Mouse (Mus musculus): ENCODE data around the gene Acpp. TPM values are rescaled to one million over a fixed set of nuclear protein-coding genes. Genes with fewer than 3 reads are reported as not detected.
A peak's percentile ranks its signal among the peaks of the same experiment; 100 is the strongest.
"Not testable (repeated sequence)": the region's sequence is repeated elsewhere in the genome, so short reads cannot be mapped to it uniquely, and the experiment has no call there.

Acpp gene
- 15.4 and 16.0 TPM in 2 replicates for polyA plus RNA-seq (2012; rRNA removed)

DNA sequence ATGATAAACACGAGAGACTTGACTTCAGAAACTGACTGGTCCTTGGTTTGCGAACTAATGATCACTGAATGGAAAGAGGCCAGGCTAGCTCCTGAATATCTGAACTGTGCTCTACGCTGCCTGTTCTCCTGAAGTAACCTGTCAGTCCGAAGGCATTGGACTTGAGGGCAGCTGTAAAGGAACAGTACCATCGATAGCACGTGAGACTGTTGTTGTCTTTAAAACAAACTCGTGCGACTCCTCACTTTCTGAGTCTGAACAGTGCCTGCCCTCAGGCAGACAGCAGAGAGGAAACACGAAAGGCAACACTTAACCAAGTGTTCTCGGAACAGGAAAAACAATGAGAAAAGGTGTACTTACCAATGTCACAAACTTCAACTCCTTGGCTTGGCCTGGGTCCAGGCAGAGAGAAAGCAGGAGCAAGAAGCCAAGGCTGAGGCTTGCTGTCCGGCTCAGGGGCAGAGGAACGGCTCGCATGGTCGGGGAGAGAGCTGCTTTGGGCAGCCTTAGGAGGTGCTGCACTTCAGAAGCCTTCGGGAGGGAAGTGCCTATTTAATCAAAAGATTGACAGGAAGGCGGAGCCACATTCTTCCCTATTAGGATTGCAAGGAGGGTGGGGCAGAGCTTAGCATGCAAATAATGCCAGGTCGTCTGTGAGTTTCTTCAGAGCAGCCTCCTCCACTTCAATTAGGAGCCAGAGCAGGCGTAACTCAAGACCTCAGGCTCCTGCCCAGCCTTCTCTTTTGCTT is at the start of gene Acpp:
TSS of gene Acpp (minus strand) at position 566 of the 749 bp plus-strand sequence.
- no peak for DNase-seq (ENCODE audit: low read depth)

DNA sequence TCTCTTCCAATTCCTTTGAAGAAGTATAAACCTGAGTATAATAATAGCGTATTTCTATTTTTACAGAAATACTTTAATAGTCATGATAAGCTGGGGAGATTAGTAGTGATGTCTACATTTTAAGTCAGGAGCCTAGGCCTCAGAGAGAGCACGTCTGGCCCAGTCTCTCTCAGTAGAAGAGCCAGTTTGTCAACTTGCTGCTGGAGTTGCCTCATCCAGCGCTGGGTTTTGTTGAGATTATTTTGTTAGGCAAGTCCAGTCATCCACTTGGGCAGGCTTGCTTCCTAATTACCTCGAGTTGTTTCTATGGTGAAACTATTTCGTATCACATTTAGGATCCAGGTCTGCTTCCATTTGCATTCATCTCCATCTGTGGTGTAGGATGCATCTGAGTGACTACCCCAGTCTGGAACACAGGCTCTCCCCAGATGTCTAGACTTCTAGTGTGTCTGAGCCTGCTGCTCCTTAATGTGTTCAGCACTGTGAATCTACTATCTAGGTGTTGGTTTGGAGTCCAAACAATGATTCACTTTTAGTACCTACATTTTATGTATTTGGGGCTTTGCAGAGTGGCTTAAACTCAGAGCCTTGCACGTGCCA is 45.1 kb upstream of the Acpp start:
- peak; percentile 88 for DNase-seq (ENCODE audit: low read depth)

DNA sequence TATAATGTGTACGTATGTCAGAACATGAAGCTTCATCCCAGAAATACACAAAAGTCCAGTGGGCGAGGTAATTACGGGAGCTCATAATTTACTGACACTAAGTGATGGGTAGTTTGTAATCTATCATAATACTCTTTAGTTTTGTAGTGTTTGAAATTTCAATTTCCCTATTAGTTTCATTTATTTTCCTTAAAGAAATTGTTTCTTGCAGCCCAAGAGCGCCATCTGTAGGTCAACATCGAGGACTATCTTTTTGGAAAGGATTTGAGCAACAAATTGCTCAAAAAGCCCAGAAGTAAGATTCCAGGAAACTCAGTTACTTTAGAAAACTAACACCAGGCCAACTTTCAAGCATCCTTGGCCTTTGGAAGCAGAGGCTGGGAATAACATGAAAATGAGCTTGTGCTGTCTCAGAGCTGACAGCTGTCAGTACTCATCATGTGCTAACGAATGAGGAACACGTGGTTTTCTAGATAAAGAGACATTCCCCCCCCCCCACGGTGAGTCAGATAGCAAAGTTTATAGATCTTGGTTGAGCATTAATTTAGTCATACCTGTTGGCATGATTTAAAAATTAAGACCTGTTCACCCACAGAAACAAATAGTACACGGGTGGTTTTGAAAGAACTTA is 42.1 kb upstream of the Acpp start:
- no peak for DNase-seq (ENCODE audit: low read depth)

DNA sequence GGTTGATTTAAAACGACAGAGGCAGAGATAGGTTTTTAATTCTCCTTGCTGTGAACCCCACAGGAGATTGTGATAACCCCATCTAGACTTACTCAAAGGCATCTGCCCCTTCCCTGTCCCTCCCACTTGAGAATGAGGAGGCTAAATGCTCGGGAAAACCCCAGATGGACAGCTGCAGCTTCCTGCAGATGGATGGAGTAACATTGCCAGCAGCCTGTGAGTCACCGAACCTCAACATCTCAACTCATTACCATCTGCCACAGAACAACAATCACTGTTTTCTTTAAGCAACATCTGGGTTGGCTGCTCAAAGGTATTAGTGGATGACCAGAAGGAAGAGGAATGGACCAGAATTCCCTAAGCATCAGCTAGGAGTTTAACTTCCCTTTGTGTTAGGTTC is 38.0 kb upstream of the Acpp start:
- DNase-seq (ENCODE audit: low read depth) = no peak

DNA sequence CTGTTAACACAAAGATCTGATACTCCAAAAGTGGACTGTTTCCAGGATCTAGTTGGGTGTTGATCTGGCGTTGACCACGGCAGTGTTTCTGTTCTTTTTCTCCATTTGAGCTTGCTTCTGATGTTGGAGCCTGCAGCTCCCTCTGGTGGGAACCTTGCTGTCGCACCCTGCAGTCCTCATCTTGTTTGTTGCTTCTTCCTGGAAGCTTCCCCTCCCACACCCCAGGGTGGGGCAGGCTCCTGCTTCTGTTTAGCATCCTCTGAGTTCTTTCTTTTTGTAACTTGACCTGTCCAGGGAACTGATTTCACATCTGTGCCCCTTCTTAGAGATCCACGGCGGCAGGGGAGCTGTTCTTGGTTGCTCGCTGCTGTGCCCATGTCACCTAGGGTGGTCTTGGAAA is 35.7 kb upstream of the Acpp start:
- DNase-seq (ENCODE audit: low read depth) = no peak

- DNase-seq (ENCODE audit: low read depth) = no peak
These were observed 29.4 kb upstream of the Acpp start for GRCm38 (mm10) chr9:104366983-104367382.

GRCm38 (mm10) chr9:104361951-104362350 is 24.4 kb upstream of the Acpp start:
- DNase-seq (ENCODE audit: low read depth) = not testable (repeated sequence)

DNA sequence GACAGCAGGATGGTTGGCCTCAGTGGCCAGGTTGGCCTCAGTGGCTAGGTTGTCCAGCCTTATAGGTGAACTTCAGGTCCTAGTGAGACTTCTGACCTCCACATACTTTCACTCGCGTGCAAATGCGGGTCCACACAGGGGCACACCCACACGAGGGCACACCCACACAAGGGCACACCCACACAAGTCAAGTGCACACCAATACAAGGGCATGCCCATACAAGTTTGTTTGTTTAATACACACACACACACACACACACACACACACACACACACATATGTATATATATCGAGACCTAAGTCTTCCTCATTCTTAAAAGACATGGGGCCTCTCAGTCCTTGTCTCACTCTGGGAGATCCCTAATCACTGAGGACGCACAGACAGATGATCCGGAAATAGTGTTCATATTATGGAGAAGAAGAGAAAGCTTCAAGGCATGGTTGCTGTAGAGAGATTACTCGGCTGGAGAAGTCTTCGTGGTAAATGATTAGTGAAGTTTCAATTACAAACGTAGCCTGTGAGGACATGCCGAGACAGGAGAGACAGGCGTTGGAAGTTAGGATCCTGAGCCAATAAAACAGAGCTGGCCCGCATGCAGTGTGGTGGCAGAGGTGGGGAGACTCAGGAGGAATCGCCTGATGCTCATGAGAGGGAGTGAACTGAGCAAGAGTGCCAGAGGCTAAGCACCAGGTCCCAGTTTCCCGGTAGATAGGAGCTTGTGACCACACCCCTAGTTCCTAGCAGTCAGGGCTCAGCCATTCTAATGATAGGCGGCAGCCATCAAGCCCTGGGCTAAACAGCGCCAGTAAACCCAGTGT is 23.7 kb upstream of the Acpp start:
- DNase-seq (ENCODE audit: low read depth) = no peak

- no peak for DNase-seq (ENCODE audit: low read depth)
These were observed 22.8 kb upstream of the Acpp start for GRCm38 (mm10) chr9:104360389-104360788.

GRCm38 (mm10) chr9:104355521-104356270 is 18.1 kb upstream of the Acpp start:
- DNase-seq (ENCODE audit: low read depth) = no peak

DNA sequence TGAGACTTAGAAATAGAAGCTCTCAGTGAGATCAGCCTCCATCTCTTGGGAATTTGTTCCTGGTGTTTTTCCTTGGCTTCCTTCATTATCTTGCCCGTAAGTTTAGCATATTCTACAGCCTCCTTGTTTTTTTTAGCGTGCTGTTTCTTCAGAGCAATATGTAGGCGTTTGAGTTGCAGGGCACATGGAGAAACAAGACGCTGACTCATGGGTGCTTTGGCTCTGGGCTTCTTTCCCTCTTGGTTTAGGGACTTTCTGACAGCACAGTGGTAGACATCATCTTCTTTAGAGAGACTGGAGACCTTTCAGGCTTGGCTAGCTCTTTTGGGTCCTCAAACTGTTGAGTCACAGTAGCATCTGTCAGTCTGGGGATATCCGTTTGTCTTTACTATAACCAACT is 6.6 kb upstream of the Acpp start:
- no peak for DNase-seq (ENCODE audit: low read depth)

DNA sequence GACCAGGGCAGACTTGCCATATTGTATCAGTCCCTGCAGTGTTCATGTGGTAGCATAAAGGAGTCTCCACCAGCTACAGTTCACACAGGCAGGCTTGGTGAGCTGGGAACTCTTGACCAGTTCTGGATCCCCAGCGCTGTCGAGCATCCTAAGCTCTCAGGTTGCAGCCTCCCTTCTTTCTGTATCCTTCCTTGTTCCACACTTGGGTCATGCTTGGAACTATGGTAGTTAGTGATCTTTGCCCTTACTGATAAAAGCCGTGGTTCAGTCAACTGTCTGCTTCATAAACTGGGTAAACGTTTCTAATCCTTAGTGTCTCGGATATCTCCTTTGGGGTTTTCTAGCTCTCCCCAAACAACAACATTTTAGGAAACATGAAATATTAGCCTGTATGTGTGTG is 1.9 kb upstream of the Acpp start:
- DNase-seq (ENCODE audit: low read depth) = no peak

- no peak for DNase-seq (ENCODE audit: low read depth)
These were observed 1.2 kb upstream of the Acpp start for GRCm38 (mm10) chr9:104338489-104339427.

DNA sequence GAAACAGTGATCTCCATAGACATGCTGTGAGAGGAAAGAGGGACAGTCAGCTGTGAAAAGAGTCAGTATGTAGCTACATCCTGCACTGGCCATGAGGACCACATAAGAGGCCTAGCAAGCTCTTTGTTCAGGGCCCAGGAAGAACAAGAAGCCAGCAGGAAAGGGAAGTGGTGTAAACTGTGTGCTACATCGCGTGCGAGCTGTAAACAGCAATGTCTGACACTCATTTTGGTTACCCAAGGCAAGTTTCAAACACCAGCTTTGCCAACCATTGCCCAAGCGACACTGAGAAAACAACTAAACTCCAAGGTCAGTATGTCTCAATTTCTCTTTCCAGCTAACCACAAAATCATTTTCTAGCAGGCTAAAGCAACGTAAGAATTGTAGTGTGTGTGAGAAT is 6.2 kb downstream of the Acpp start:
- no peak for DNase-seq (ENCODE audit: low read depth)

GRCm38 (mm10) chr9:104328655-104329054 is 8.9 kb downstream of the Acpp start:
- no peak for DNase-seq (ENCODE audit: low read depth)

DNA sequence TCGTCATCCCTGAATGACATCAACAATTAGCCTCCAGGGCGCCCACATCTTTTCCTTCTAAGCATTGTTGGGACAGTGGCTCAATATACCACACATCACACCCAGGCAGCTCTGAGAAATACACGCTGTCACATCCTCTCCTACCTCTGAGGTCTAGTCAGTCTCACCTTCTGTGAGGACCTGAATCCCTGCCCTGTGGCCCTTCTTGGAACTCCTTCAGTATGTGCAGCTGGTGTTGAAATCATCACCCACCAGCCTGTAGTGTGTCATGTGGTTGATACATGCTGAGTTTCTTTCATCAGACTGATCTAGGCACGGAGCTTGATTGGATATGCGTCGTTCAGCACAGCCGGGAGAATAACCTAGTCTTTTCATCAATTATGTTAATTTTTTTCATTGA is 16.0 kb downstream of the Acpp start:
- no peak for DNase-seq (ENCODE audit: low read depth)

DNA sequence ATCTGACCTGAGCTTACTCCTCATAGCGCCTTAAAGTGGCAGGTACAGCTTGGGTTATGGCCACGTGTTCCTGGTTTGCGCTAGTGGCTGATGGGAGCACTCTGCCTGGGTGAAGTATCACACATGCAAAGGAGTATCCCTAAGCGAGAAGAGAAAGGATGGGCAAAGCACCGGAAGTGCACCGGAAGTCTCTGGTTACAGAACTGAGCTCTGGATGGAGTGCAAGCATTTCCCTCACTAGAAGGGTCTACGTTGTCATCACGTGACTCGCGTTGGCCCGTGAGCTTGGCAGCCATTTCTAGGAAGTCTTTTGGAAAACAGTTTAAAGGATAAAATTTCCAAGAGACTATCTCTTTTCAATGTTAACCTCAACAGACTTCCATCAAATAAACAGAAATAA is 21.2 kb downstream of the Acpp start:
- no peak for DNase-seq (ENCODE audit: low read depth)

GRCm38 (mm10) chr9:104315499-104315898 is 22.0 kb downstream of the Acpp start:
- DNase-seq (ENCODE audit: low read depth) = no peak

- no peak for DNase-seq (ENCODE audit: low read depth)
These were observed 30.8 kb downstream of the Acpp start for GRCm38 (mm10) chr9:104306734-104307133.

DNA sequence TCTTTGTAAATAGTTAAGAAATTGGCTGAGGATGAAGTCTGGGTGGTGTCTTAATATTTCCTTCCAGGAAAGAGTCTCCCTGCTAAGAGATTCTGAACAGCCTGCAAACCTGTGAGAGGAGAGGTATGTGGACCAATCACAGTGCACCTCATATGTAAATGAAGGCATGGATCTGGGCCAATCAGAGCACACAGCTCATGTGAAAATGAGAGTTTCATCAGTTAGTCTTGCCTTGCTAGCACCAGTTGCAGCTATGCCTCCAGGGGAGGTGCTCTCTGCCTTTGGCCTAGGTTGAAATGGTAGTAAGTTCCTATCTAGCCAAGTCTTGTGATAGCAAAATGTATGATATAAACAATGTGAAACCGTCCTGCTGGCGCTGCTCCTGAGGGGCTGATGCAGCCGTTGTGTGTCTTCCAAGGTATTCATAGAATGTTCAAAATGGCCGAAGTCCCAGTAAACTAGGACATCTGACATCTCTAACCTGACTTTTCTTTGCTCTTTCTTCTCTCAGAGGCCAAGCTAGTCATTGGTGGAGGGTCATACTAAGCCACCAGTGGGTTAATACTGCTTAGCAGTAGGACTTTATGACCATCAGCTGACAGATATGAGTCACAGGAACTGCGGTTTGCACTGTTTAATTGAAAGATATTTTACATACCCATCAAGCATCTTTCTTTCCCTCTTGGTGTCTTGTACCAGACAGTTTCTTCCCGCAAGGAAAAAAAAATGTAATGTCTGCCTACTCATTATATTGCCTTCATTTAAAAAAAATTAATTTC is 32.0 kb downstream of the Acpp start:
- no peak for DNase-seq (ENCODE audit: low read depth)
